Mouse (Mus musculus) gastrocnemius, postnatal 25 days (tissue): Measurements from ENCODE around the gene Rab5b. TPM values are rescaled to one million over a fixed set of nuclear protein-coding genes. Genes with fewer than 3 reads are reported as not detected.
"Not testable (repeated sequence)": the region's sequence is repeated elsewhere in the genome, so short reads cannot be mapped to it uniquely, and the experiment has no call there.

Source experiments
- DNase-seq: peaks from one replicate; pipeline ENCODE4 v3.0.0; 2022
- total RNA-seq, 2 experiments: library from RNA; stranded (reverse); gene quantifications; 1 replicate in 1 of 2; 2 replicates in 1 of 2; pipeline ENCODE4 v1.2.3; 2021

The Rab5b gene
- total RNA-seq, 2 experiments from 2014 or later: 78.9 to 80.0 TPM

GRCm38 (mm10) chr10:128645111-128646011, 50.7 kb downstream of the Rab5b start, which contains the start of gene Ikzf4:
TSS of gene Ikzf4 (minus strand) at chr10:128645991.
- DNase-seq: no peak

GRCm38 (mm10) chr10:128642749-128643148, 53.3 kb downstream of the Rab5b start:
- DNase-seq: no peak

GRCm38 (mm10) chr10:128641871-128642270, 54.2 kb downstream of the Rab5b start:
- DNase-seq: no peak

DNA sequence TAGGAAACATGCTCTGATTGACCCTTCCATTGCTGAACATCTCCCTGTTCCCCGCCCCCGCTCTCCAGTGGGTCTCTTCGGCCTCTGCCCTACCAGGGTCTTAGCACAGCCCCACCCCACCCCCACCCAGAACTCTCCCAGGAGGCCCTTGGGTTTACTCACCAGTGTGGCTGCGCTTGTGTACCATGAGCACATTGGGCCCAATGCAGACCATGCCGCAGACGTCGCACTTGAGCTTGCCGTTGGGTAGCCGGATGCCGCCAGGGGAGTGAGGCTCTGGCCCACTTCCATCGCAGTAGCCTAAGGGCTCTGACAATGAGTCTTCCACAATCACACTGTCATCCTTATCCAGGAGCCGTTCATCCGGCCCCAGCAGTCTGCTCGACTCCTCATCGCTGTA, 55.2 kb downstream of the Rab5b start:
- no peak for DNase-seq

GRCm38 (mm10) chr10:128639999-128640398, 56.1 kb downstream of the Rab5b start:
- DNase-seq: no peak

GRCm38 (mm10) chr10:128637011-128637410, 59.1 kb downstream of the Rab5b start:
- no peak for DNase-seq

- DNase-seq: no peak
Measured at GRCm38 (mm10) chr10:128636561-128636960, 59.5 kb downstream of the Rab5b start.

GRCm38 (mm10) chr10:128635697-128636096, 60.4 kb downstream of the Rab5b start:
- DNase-seq: no peak

DNA sequence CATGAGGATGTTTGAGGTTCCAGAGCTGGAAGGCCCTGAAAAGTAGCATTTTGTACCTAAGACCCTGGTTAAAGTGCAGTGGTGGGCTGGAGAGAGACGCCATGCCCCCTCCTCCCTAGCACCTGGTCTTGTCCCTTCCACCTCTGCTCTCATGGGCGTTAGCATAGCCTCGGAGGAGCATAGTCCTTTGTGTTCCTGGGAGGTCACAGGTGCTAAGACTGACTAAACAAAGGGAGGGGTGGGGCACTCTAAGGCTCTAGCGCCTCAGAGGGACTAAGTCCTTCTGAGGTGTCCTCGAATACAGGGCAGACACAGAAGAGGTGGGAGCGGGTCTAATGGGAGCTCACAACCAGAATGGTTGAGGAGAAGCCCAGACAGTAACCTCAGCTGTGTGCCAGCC, 64.5 kb downstream of the Rab5b start:
- no peak for DNase-seq

- DNase-seq: not testable (repeated sequence)
Measured at GRCm38 (mm10) chr10:128630306-128630705, 65.8 kb downstream of the Rab5b start.

DNA sequence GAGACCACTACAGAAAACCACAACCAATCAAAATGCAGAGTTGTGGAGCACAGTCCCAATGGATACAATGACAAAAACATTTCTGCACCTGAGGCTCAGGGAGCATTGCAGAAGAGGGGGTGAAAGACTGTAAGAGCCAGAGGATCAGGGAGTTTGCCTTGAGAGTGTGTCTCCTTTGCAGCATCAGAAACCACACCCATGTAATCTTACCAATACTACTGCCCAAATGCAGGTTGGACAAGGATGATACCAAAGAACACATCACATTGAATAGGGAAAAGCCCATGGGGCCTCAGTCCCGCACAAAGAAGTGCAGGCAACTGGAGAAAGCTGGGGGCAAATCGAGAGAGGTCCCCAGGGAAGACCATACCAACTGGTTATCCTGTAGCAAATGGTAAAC, 66.3 kb downstream of the Rab5b start:
- no peak for DNase-seq

DNA sequence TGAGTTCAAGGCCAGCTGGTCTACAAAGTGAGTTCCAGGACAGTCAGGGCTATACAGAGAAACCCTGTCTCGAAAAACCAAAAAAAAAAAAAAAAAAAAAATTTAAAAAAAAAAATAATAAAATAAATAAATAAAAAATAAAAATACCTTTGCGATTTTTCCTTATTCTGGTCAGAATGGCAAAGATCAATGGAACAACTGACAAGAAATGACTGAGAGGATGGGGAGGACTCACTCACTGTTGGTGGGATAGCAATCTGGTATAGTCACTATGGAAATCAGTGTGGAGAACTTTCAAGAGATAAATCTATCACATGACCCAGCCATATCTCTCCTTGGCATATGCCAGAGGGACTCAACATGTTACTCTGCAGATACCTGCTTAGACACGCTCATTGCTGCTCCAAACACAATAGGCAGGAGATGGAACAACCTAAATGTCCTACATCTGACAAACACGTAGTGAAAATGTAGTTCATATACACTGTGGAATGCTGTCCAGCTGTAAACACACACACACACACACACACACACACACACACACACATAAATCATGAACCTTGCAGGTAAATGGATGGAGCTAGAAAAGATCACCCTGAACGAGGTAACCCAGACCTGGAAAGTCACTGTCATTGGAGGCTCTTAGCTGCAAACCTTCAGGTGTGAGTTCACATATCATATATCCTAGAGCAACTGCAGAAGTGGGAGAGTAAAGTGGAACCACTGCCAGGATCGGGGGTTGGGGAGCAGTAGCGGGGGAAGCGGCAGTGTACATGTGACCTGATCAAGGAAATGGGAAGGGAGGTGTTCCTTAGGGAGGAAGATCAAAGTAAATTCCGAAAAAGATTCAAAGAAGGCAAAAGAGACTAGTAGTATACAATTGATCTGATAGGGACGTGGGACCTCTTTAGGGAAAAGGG, 68.4 kb downstream of the Rab5b start:
- no peak for DNase-seq

Other genes with a start within 250 kb of the Rab5b start
- gene Smarcc2, start 237.0 kb downstream of the Rab5b start, total RNA-seq: 10 to 100 TPM; 40.7 to 43.9 TPM
- 100 to 1,000 TPM; 179 to 253 TPM for gene Myl6, start 202.1 kb downstream of the Rab5b start, total RNA-seq
- gene Myl6b, start 197.6 kb downstream of the Rab5b start, total RNA-seq: 10 to 100 TPM; 20.3 to 38.5 TPM
- gene Esyt1, start 170.4 kb downstream of the Rab5b start, total RNA-seq: 10 to 100 TPM; 12.5 to 17.6 TPM
- gene Zc3h10, start 148.5 kb downstream of the Rab5b start, total RNA-seq: 1 to 10 TPM; 4.9 to 5.1 TPM
- gene Rpl41, start 147.0 kb downstream of the Rab5b start, total RNA-seq: 1,000 to 10,000 TPM in 1 of 2 experiments, 100 to 1,000 TPM in 1; 972 to 1,021 TPM
- gene Pa2g4, start 130.3 kb downstream of the Rab5b start, total RNA-seq: 10 to 100 TPM; 36.3 to 36.7 TPM
- gene Erbb3, start 106.6 kb downstream of the Rab5b start, total RNA-seq: 1 to 10 TPM; 3.3 to 4.3 TPM
- gene Rps26, start 69.5 kb downstream of the Rab5b start, total RNA-seq: 100 to 1,000 TPM; 286 to 348 TPM
- gene Ikzf4, start 50.3 kb downstream of the Rab5b start, total RNA-seq: 1 to 10 TPM in 1 of 2 experiments, under 1 TPM in 1; 0.35 to 1.6 TPM
- 10 to 100 TPM; 17.7 to 20.7 TPM for gene Suox, start 22.2 kb downstream of the Rab5b start, total RNA-seq
- under 1 TPM; 0.41 to 0.70 TPM for gene Pmel, start 7.9 kb upstream of the Rab5b start, total RNA-seq
- gene Cdk2, start 8.8 kb upstream of the Rab5b start, total RNA-seq: 1 to 10 TPM; 3.8 to 5.3 TPM
- 1 to 10 TPM; 8.0 to 8.3 TPM for gene Dgka, start 48.6 kb upstream of the Rab5b start, total RNA-seq
- 1 to 10 TPM; 9.8 to 10.0 TPM for gene Pym1, start 51.6 kb upstream of the Rab5b start, total RNA-seq
- gene Mmp19, start 94.6 kb upstream of the Rab5b start, total RNA-seq: 1 to 10 TPM; 1.7 to 3.6 TPM
- 10 to 100 TPM; 20.7 to 21.5 TPM for gene Dnajc14, start 107.8 kb upstream of the Rab5b start, total RNA-seq
- gene Tmem198b, start 108.1 kb upstream of the Rab5b start, total RNA-seq: 1 to 10 TPM; 3.4 to 4.2 TPM
- gene Sarnp, start 121.1 kb upstream of the Rab5b start, total RNA-seq: 10 to 100 TPM; 26.5 to 28.4 TPM
- gene Ormdl2, start 125.4 kb upstream of the Rab5b start, total RNA-seq: 1 to 10 TPM; 3.1 to 3.7 TPM
- gene Gdf11, start 195.5 kb upstream of the Rab5b start, total RNA-seq: 1 to 10 TPM; 3.9 to 4.1 TPM
- gene Cd63, start 204.7 kb upstream of the Rab5b start, total RNA-seq: 100 to 1,000 TPM; 103 to 142 TPM
- 1 to 10 TPM; 4.3 to 4.7 TPM for gene Rdh5, start 226.6 kb upstream of the Rab5b start, total RNA-seq
- gene Bloc1s1, start 227.8 kb upstream of the Rab5b start, total RNA-seq: 100 to 1,000 TPM; 152 to 165 TPM
- 10 to 100 TPM; 63.5 to 67.3 TPM for gene Itga7, start 237.6 kb upstream of the Rab5b start, total RNA-seq